Mouse (Mus musculus) heart, adult 2 months (tissue): ENCODE data around the gene Cd160. TPM values are rescaled to one million over a fixed set of nuclear protein-coding genes. Genes with fewer than 3 reads are reported as not detected.
A peak's percentile ranks its signal among the peaks of the same experiment; 100 is the strongest.

ENCODE experiments used
- DNase-seq, 2 experiments: peaks; one replicate each; pipeline ENCODE4 v3.0.0; 2021
- H3K27ac ChIP-seq: fragments of 200-600 bp; 2 replicates; pipeline ENCODE4 v1.8.1; 2022
- H3K27me3 ChIP-seq: fragments of 200-500 bp; 2 replicates; pipeline ENCODE4 v1.6.1; 2012; ENCODE audit warnings: mild to moderate bottlenecking, low read length, inconsistent platforms, mixed read lengths; ENCODE audit not compliant: control insufficient read depth, insufficient read depth
- H3K36me3 ChIP-seq: fragments of 200-500 bp; 2 replicates; pipeline ENCODE4 v1.6.1; 2012; ENCODE audit warnings: low read length, inconsistent platforms; ENCODE audit not compliant: control insufficient read depth, insufficient read depth
- H3K4me1 ChIP-seq: fragments of 200-500 bp; 2 replicates; pipeline ENCODE4 v1.6.1; 2011; ENCODE audit warnings: low read length; ENCODE audit not compliant: control insufficient read depth, insufficient read depth
- H3K4me3 ChIP-seq: fragments of 200-600 bp; 2 replicates; pipeline ENCODE4 v1.8.1; 2022
- H3K79me2 ChIP-seq: fragments of 200-500 bp; replicated peaks from 2 replicates; pipeline ENCODE4 v1.6.1; 2012; ENCODE audit warnings: mild to moderate bottlenecking, inconsistent platforms, low read length, moderate library complexity, mixed read lengths; ENCODE audit not compliant: control insufficient read depth, insufficient read depth
- H3K9ac ChIP-seq: fragments of 200-500 bp; 2 replicates; pipeline ENCODE4 v1.6.1; 2012; ENCODE audit warnings: low read depth, mild to moderate bottlenecking, control low read depth, inconsistent platforms, low read length, mixed read lengths
- CTCF ChIP-seq: fragments of 200-600 bp; IDR thresholded peaks from 2 replicates; pipeline ENCODE4 v1.8.1; 2022; ENCODE audit warnings: antibody characterized with exemption, mild to moderate bottlenecking, moderate library complexity
- EP300 ChIP-seq: fragments of 200-500 bp; IDR thresholded peaks from 2 replicates; pipeline ENCODE4 v1.6.1; 2011; ENCODE audit warnings: low read depth, low read length, control low read depth; ENCODE audit not compliant: insufficient read depth
- POLR2A ChIP-seq: fragments of 200-500 bp; IDR thresholded peaks from 2 replicates; pipeline ENCODE4 v1.6.1; 2011; ENCODE audit warnings: mild to moderate bottlenecking, low read depth, low read length, control low read depth; ENCODE audit not compliant: insufficient read depth
- WGBS: fragments of 180-500 bp; shearing (Covaris S2); methylation state at CpG from one replicate; pipeline ENCODE4 v1.1.7; 2018; 5-methylcytosine and 5-hydroxymethylcytosine counted together
- intact Hi-C: fragments of 180-260 bp; cut with DNase I; formaldehyde crosslinking; loops from one replicate; pipeline ENCODE4 v1.15.1; 2025
- polyA plus RNA-seq: library from polyadenylated mRNA; depleted of rRNA; stranded (reverse); fragments of >200 nt; gene quantifications from 2 replicates; pipeline ENCODE4 v1.2.3, GENCODE M21; 2012
- total RNA-seq, 2 experiments: library from RNA; stranded (reverse); gene quantifications; 2 replicates each; pipeline ENCODE4 v1.2.3; 2021

Cd160 gene
- total and polyA plus RNA-seq, 3 experiments: 0.06 TPM; not detected in 2

- WGBS: 83% methylated on average over 11 of the region's 11 CpGs
- intact Hi-C loops: no loop called here
- no peak overlapping the region for H3K4me3 ChIP-seq
- H3K27ac ChIP-seq: no peak overlapping the region
- H3K9ac ChIP-seq: no peak overlapping the region
- no peak for TF ChIP-seq POLR2A
- no peak for TF ChIP-seq EP300
- TF ChIP-seq CTCF: no peak
- no peaks in the 10 kb centered on the region for H3K27me3 ChIP-seq
- no peak for DNase-seq
- H3K4me1 ChIP-seq: no peaks in the 10 kb centered on the region
- H3K79me2 ChIP-seq: no peaks in the 10 kb centered on the region
- H3K36me3 ChIP-seq: no peaks in the 10 kb centered on the region
Measured at GRCm38 (mm10) chr3:96800254-96800653, 28.9 kb downstream of the Cd160 start.

GRCm38 (mm10) chr3:96788506-96788905, 40.6 kb downstream of the Cd160 start:
- no peak for TF ChIP-seq POLR2A
- TF ChIP-seq CTCF: no peak
- no peak for TF ChIP-seq EP300
- DNase-seq: peak in 1 of 2 experiments; percentile 33
- Histone ChIP-seq H3K4me3 (no peak overlapping the region), H3K27me3 (no peaks in the 10 kb centered on the region), H3K79me2 (no peaks in the 10 kb centered on the region), H3K36me3 (peaks cover 2% of the 10 kb centered on the region), H3K4me1 (no peaks in the 10 kb centered on the region), H3K27ac (no peak overlapping the region), H3K9ac (no peak overlapping the region)
- intact Hi-C loops: no loop called here
- 63% methylated on average over 8 of the region's 8 CpGs for WGBS

GRCm38 (mm10) chr3:96787784-96788183, 41.4 kb downstream of the Cd160 start:
- Histone ChIP-seq H3K27me3 (no peaks in the 10 kb centered on the region), H3K4me3 (no peak overlapping the region), H3K27ac (no peak overlapping the region), H3K79me2 (no peaks in the 10 kb centered on the region), H3K4me1 (no peaks in the 10 kb centered on the region), H3K36me3 (peaks cover 2% of the 10 kb centered on the region), H3K9ac (no peak overlapping the region)
- intact Hi-C loops: no loop called here
- no peak for DNase-seq
- no peak for TF ChIP-seq EP300
- no peak for TF ChIP-seq CTCF
- TF ChIP-seq POLR2A: no peak
- 74% methylated on average over 1 of the region's 1 CpGs for WGBS

- DNase-seq: no peak
- 74% methylated on average over 8 of the region's 8 CpGs for WGBS
- no peak for TF ChIP-seq EP300
- no peak for TF ChIP-seq POLR2A
- TF ChIP-seq CTCF: no peak
- Histone ChIP-seq H3K79me2 (no peaks in the 10 kb centered on the region), H3K27me3 (no peaks in the 10 kb centered on the region), H3K4me1 (peaks cover 2% of the 10 kb centered on the region; the same call in 1 of the 2 replicates), H3K27ac (no peak overlapping the region), H3K4me3 (no peak overlapping the region), H3K9ac (no peak overlapping the region), H3K36me3 (peaks cover 2% of the 10 kb centered on the region; the same call in 1 of the 2 replicates)
- intact Hi-C loops: loop anchor here (5.0 kb wide), 1 partner anchor 45 kb away; no protein-coding TSS in a partner anchor
Measured at GRCm38 (mm10) chr3:96782236-96782635, 46.9 kb downstream of the Cd160 start.

GRCm38 (mm10) chr3:96777120-96777519, 52.0 kb downstream of the Cd160 start:
- no peak for DNase-seq
- intact Hi-C loops: no loop called here
- H3K79me2 ChIP-seq: peaks cover 5% of the 10 kb centered on the region
- H3K27me3 ChIP-seq: no peaks in the 10 kb centered on the region
- WGBS: 67% methylated on average over 3 of the region's 3 CpGs
- peaks cover 4% of the 10 kb centered on the region for H3K4me1 ChIP-seq
- TF ChIP-seq POLR2A (no peak), CTCF (no peak), EP300 (no peak)
- no peak overlapping the region for H3K4me3 ChIP-seq
- H3K27ac ChIP-seq: no peak overlapping the region
- H3K36me3 ChIP-seq: peaks cover 3% of the 10 kb centered on the region
- no peak overlapping the region for H3K9ac ChIP-seq

GRCm38 (mm10) chr3:96772949-96773348, 56.2 kb downstream of the Cd160 start:
- Histone ChIP-seq H3K36me3 (peaks cover 4% of the 10 kb centered on the region), H3K9ac (no peak overlapping the region), H3K27ac (no peak overlapping the region), H3K27me3 (no peaks in the 10 kb centered on the region), H3K79me2 (peaks cover 7% of the 10 kb centered on the region), H3K4me3 (no peak overlapping the region), H3K4me1 (peaks cover 4% of the 10 kb centered on the region)
- WGBS: 11% methylated on average over 1 of the region's 1 CpGs
- TF ChIP-seq EP300 (0 out of 2 replicates have a peak, but pooled peaks have one; percentile 32), POLR2A (no peak), CTCF (peak; percentile 38)
- DNase-seq: peak in 1 of 2 experiments; percentile 9
- intact Hi-C loops: no loop called here
